Mouse (Mus musculus): ENCODE data around the gene Etv4. TPM values are rescaled to one million over a fixed set of nuclear protein-coding genes. Genes with fewer than 3 reads are reported as not detected.
A peak's percentile ranks its signal among the peaks of the same experiment; 100 is the strongest.

Gene Etv4
- polyA plus RNA-seq, 1 experiment from 2014 or later = 9.3 TPM

DNA sequence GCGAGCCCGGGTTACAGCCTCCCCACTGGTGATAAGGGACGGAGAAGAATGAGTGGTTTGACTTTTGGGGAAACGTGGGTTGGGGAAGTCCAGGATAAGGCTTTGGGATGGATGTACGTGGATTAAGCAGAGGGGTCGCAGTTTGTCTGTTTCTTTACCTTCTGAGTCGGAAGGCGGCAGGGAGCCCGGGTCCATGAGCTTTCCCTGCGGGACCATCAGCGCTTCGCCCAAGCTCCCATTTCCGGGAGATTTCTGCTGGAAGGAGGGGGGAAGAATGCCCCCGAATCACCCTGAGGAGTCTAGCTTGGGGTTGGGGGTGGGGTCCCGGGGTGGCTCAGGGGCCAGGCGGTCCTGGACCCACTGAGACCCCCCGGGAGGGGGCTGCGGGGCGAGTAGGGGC lies 1.1 kb downstream of the Etv4 start:
- Histone ChIP-seq H3K27ac (replicated peaks; ENCODE audit: low read depth, low read length) (peak overlapping the region; percentile 77), H3K4me3 (ENCODE audit: low read depth, low read length) (peak overlapping the region; percentile 58), H3K36me3 (ENCODE audit: control insufficient read depth, insufficient read depth, low read length) (no peaks in the 10 kb centered on the region), H3K9ac (ENCODE audit: low read depth, low read length) (peak overlapping the region; percentile 67), H3K9me3 (ENCODE audit: control insufficient read depth, low read length) (no peaks in the 10 kb centered on the region), H3K4me1 (ENCODE audit: control insufficient read depth, insufficient read depth, low read length) (peaks cover 6% of the 10 kb centered on the region; the same call in 1 of the 2 replicates), H3K4me2 (ENCODE audit: low read depth, low read length) (peak overlapping the region; percentile 99), H3K27me3 (replicated peaks; ENCODE audit: control insufficient read depth, insufficient read depth, low read length) (peaks cover 45% of the 10 kb centered on the region)
- ATAC-seq (ENCODE audit: low read depth) (no peak), DNase-seq (ENCODE audit: low spot score) (no peak)
- 2% methylated on average over 14 of the region's 19 CpGs for WGBS

DNA sequence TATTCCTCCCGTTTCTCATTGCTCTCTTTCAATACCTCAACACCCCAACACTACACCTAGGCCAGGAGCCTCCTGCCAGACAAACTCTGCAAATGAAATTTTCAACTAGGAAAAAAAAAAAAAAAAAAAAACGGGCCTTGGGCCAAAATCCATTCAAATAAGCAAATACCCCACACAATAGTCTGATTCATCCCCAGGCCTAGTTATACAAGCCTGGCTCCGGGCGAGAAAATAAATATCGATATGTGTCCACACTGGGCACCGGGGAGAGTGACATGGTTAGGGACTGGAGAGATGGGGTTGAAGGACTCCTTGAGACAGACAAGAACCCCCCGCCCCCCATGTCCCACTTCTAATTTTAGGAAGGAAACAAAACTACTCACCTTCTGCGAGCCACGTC lies 1.6 kb downstream of the Etv4 start:
- peak overlapping the region; percentile 58 for H3K4me3 ChIP-seq (ENCODE audit: low read depth, low read length)
- H3K4me2 ChIP-seq (ENCODE audit: low read depth, low read length) = peak overlapping the region; percentile 99
- H3K9me3 ChIP-seq (ENCODE audit: control insufficient read depth, low read length) = no peaks in the 10 kb centered on the region
- WGBS = 20% methylated on average over 9 of the region's 9 CpGs
- H3K27me3 ChIP-seq (replicated peaks; ENCODE audit: control insufficient read depth, insufficient read depth, low read length) = peaks cover 45% of the 10 kb centered on the region
- H3K4me1 ChIP-seq (ENCODE audit: control insufficient read depth, insufficient read depth, low read length) = peaks cover 6% of the 10 kb centered on the region; the same call in 1 of the 2 replicates
- peak overlapping the region; percentile 67 for H3K9ac ChIP-seq (ENCODE audit: low read depth, low read length)
- no peak for ATAC-seq (ENCODE audit: low read depth)
- no peak for DNase-seq (ENCODE audit: low spot score)
- H3K36me3 ChIP-seq (ENCODE audit: control insufficient read depth, insufficient read depth, low read length) = no peaks in the 10 kb centered on the region
- H3K27ac ChIP-seq (replicated peaks; ENCODE audit: low read depth, low read length) = no peak overlapping the region; the same call in 1 of the 2 replicates

DNA sequence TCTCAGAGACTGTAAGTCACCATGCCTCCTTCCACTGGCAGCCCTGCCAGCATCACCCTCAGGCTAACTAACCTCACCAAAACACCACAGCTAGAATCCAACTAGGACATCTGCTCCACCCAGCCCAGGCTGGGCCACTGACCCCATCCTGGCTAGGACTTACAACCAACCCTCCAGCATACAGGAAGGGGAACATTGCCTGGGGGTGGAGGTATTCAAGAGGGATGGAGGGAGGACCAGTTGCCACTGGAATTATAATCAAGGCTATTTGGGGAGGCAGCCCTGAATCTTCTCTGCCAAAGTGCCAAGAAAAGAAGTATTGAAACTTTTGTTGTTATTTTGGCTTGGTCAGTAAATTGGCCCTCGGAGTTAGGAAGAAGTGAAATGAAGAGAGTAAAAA lies 2.0 kb downstream of the Etv4 start:
- H3K4me3 ChIP-seq (ENCODE audit: low read depth, low read length) = 0 out of 2 replicates have a peak overlapping the region, but pooled peaks have one; percentile 58
- no peak overlapping the region for H3K9ac ChIP-seq (ENCODE audit: low read depth, low read length)
- peak overlapping the region; percentile 99; the same call in 1 of the 2 replicates for H3K4me2 ChIP-seq (ENCODE audit: low read depth, low read length)
- peaks cover 6% of the 10 kb centered on the region; the same call in 1 of the 2 replicates for H3K4me1 ChIP-seq (ENCODE audit: control insufficient read depth, insufficient read depth, low read length)
- H3K9me3 ChIP-seq (ENCODE audit: control insufficient read depth, low read length) = no peaks in the 10 kb centered on the region
- WGBS = 52% methylated on average over 1 of the region's 1 CpGs
- no peak for DNase-seq (ENCODE audit: low spot score)
- H3K27me3 ChIP-seq (replicated peaks; ENCODE audit: control insufficient read depth, insufficient read depth, low read length) = peaks cover 45% of the 10 kb centered on the region
- no peak overlapping the region for H3K27ac ChIP-seq (replicated peaks; ENCODE audit: low read depth, low read length)
- no peak for ATAC-seq (ENCODE audit: low read depth)
- no peaks in the 10 kb centered on the region for H3K36me3 ChIP-seq (ENCODE audit: control insufficient read depth, insufficient read depth, low read length)

DNA sequence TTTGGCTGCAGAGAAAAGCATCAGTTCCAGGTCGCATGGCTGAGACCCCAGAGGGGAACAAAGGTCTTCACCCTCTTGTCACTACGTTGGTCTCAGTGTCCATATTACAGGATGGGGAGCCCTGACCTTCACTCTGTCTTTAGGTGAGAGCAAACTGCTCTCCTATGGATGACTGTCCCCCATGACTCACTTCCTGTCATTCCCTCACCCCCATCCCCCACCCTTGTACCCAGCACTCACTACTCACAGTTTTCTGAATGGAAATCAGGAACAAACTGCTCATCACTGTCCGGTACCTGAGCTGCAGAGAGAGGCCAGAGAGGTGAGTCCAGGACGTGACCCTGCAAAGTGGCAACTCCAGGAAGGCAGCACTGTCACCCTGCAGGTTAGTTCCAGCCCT lies 8.3 kb downstream of the Etv4 start:
- Histone ChIP-seq H3K4me2 (ENCODE audit: low read depth, low read length) (no peak overlapping the region), H3K27me3 (replicated peaks; ENCODE audit: control insufficient read depth, insufficient read depth, low read length) (peaks cover 7% of the 10 kb centered on the region; the same call in 1 of the 2 replicates), H3K4me3 (ENCODE audit: low read depth, low read length) (no peak overlapping the region), H3K9ac (ENCODE audit: low read depth, low read length) (no peak overlapping the region), H3K4me1 (ENCODE audit: control insufficient read depth, insufficient read depth, low read length) (no peaks in the 10 kb centered on the region; the same call in 1 of the 2 replicates), H3K9me3 (ENCODE audit: control insufficient read depth, low read length) (no peaks in the 10 kb centered on the region), H3K36me3 (ENCODE audit: control insufficient read depth, insufficient read depth, low read length) (no peaks in the 10 kb centered on the region), H3K27ac (replicated peaks; ENCODE audit: low read depth, low read length) (no peak overlapping the region)
- DNase-seq (ENCODE audit: low spot score) = no peak
- 67% methylated on average over 4 of the region's 4 CpGs for WGBS
- no peak for ATAC-seq (ENCODE audit: low read depth)

DNA sequence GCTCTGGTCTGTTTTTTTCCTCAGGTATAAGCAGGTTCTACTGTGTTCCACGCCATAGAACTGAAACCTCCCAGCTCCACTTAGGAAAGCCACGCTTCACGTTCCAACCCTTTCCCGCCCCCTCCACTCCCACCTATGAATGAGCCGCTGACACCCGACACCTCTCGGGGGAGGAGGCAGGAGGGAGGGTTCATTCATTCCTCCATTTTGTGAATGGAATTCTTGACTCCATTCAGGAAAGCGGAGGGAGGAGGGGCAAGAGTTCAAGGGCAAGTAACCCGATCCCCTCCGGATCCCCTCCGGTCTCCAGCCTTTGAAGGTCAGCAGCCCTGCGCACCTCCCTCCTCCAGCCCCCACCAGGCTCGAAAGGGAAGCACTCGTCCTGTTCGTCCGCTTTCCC lies 12.7 kb downstream of the Etv4 start:
- DNase-seq (ENCODE audit: low spot score) (peak; percentile 95), ATAC-seq (ENCODE audit: low read depth) (peak; percentile 91)
- Histone ChIP-seq H3K27ac (replicated peaks; ENCODE audit: low read depth, low read length) (no peak overlapping the region), H3K4me3 (ENCODE audit: low read depth, low read length) (peak overlapping the region; percentile 27), H3K9ac (ENCODE audit: low read depth, low read length) (0 out of 2 replicates have a peak overlapping the region, but pooled peaks have one; percentile 19), H3K36me3 (ENCODE audit: control insufficient read depth, insufficient read depth, low read length) (peaks cover 30% of the 10 kb centered on the region), H3K9me3 (ENCODE audit: control insufficient read depth, low read length) (no peaks in the 10 kb centered on the region), H3K4me1 (ENCODE audit: control insufficient read depth, insufficient read depth, low read length) (no peaks in the 10 kb centered on the region; the same call in 1 of the 2 replicates), H3K27me3 (replicated peaks; ENCODE audit: control insufficient read depth, insufficient read depth, low read length) (0 out of 2 replicates have a peak, but pooled peaks cover 7% of the 10 kb centered on the region), H3K4me2 (ENCODE audit: low read depth, low read length) (peak overlapping the region; percentile 57)
- 0% methylated on average over 12 of the region's 16 CpGs for WGBS

DNA sequence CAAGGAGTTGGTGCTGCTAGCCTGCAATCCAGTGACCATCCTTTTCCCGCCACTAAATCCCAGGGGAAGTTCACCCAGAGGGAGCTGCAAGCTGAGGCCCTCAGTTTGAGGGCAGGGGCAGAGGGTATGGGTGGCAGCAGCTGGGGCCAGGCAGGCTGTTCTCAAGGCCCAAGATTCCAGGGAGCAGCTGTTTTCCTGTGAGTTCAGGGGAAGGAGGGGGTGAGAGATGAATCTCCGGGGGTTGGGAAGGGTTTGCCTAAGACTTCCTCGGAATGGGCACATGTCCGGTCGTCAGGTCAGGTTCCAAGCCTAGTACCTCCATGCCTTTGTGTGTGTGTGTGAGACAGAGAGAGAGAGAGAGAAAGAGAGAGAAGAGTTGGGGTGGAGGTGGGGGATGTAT lies 13.1 kb downstream of the Etv4 start:
- peak overlapping the region; percentile 27; the same call in 1 of the 2 replicates for H3K4me3 ChIP-seq (ENCODE audit: low read depth, low read length)
- ATAC-seq (ENCODE audit: low read depth) = peak; percentile 48

DNA sequence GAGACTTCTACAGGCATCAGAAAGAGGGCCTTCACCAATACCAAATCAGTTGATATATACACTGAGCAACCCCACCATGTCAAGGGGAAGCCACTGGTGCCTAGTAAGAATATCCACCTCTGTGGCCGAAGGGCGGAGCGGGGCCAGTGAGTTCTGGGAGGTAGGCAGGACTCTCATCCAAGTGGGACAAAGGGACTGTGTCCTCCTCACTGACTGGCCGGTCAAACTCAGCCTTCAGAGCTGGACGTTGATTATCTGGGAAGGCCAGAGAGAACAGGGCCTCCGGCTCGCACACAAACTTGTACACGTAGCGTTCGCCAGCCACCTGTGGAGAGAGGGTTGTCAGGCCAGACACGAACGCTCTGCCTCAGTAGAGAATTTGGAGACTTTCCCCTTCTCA lies 14.9 kb downstream of the Etv4 start:
- Histone ChIP-seq H3K27me3 (replicated peaks; ENCODE audit: control insufficient read depth, insufficient read depth, low read length) (0 out of 2 replicates have a peak, but pooled peaks cover 7% of the 10 kb centered on the region), H3K27ac (replicated peaks; ENCODE audit: low read depth, low read length) (no peak overlapping the region), H3K4me3 (ENCODE audit: low read depth, low read length) (no peak overlapping the region), H3K9ac (ENCODE audit: low read depth, low read length) (no peak overlapping the region), H3K9me3 (ENCODE audit: control insufficient read depth, low read length) (no peaks in the 10 kb centered on the region), H3K36me3 (ENCODE audit: control insufficient read depth, insufficient read depth, low read length) (peaks cover 52% of the 10 kb centered on the region), H3K4me2 (ENCODE audit: low read depth, low read length) (no peak overlapping the region), H3K4me1 (ENCODE audit: control insufficient read depth, insufficient read depth, low read length) (no peaks in the 10 kb centered on the region; the same call in 1 of the 2 replicates)
- 84% methylated on average over 12 of the region's 12 CpGs for WGBS
- ATAC-seq (ENCODE audit: low read depth) = no peak
- no peak for DNase-seq (ENCODE audit: low spot score)

More for the DNA sequence above, 13.1 kb downstream of the Etv4 start:
- no peaks in the 10 kb centered on the region for H3K9me3 ChIP-seq (ENCODE audit: control insufficient read depth, low read length)
- 0 out of 2 replicates have a peak overlapping the region, but pooled peaks have one; percentile 19 for H3K9ac ChIP-seq (ENCODE audit: low read depth, low read length)
- 4% methylated on average over 5 of the region's 5 CpGs for whole genome bisulfite sequencing
- 0 out of 2 replicates have a peak, but pooled peaks cover 7% of the 10 kb centered on the region for H3K27me3 ChIP-seq (replicated peaks; ENCODE audit: control insufficient read depth, insufficient read depth, low read length)
- peak; percentile 48 for DNase-seq (ENCODE audit: low spot score)
- peaks cover 35% of the 10 kb centered on the region for H3K36me3 ChIP-seq (ENCODE audit: control insufficient read depth, insufficient read depth, low read length)
- H3K4me1 ChIP-seq (ENCODE audit: control insufficient read depth, insufficient read depth, low read length) = no peaks in the 10 kb centered on the region; the same call in 1 of the 2 replicates
- H3K4me2 ChIP-seq (ENCODE audit: low read depth, low read length) = peak overlapping the region; percentile 57
- no peak overlapping the region for H3K27ac ChIP-seq (replicated peaks; ENCODE audit: low read depth, low read length)

DNA sequence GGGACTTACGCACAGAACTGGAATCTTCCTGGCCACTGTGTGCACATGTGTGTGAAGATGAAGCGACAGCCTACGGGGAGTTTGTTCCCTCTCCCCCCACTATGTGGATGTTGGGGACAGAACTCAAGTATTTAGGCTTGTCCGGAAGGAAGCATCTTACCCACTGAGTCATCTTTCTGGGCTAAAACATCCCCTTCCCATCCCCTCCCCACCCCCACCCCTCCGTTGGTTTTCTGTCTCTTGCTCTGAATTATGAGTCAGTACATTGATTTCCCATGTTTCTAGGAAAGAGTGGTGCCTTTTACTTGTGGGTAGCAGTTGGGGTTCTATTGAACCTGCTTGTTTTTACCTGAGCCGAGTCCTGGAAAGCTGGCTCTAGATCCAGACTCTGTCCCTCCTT lies 16.4 kb downstream of the Etv4 start:
- Histone ChIP-seq H3K36me3 (ENCODE audit: control insufficient read depth, insufficient read depth, low read length) (peaks cover 67% of the 10 kb centered on the region), H3K4me2 (ENCODE audit: low read depth, low read length) (no peak overlapping the region), H3K4me1 (ENCODE audit: control insufficient read depth, insufficient read depth, low read length) (no peaks in the 10 kb centered on the region; the same call in 1 of the 2 replicates), H3K27me3 (replicated peaks; ENCODE audit: control insufficient read depth, insufficient read depth, low read length) (0 out of 2 replicates have a peak, but pooled peaks cover 4% of the 10 kb centered on the region), H3K27ac (replicated peaks; ENCODE audit: low read depth, low read length) (no peak overlapping the region), H3K4me3 (ENCODE audit: low read depth, low read length) (no peak overlapping the region), H3K9ac (ENCODE audit: low read depth, low read length) (no peak overlapping the region), H3K9me3 (ENCODE audit: control insufficient read depth, low read length) (no peaks in the 10 kb centered on the region)
- ATAC-seq (ENCODE audit: low read depth) (no peak), DNase-seq (ENCODE audit: low spot score) (no peak)
- WGBS = 87% methylated on average over 6 of the region's 6 CpGs

DNA sequence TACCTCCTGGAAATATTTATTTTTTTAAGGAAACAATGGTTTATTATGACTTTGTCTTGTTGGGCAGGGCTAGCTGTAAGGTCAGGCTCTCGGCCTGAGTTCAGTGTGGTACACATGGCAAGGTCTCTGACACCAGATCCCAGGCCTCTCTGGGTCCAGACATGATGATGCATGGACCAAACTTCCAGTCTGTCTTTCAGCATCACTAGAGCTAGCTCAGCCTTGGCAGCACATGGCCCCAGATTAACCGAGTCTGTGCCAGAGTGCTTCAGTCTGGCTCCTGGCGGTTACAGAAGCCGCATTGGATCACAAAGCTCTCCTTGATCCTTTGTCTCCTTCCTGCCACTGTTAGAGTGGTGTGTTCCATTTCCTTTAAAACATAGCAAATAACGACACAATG lies 17.8 kb downstream of the Etv4 start:
- Histone ChIP-seq H3K4me2 (ENCODE audit: low read depth, low read length) (no peak overlapping the region), H3K9me3 (ENCODE audit: control insufficient read depth, low read length) (no peaks in the 10 kb centered on the region), H3K27me3 (replicated peaks; ENCODE audit: control insufficient read depth, insufficient read depth, low read length) (no peaks in the 10 kb centered on the region), H3K36me3 (ENCODE audit: control insufficient read depth, insufficient read depth, low read length) (peaks cover 78% of the 10 kb centered on the region), H3K9ac (ENCODE audit: low read depth, low read length) (no peak overlapping the region), H3K4me1 (ENCODE audit: control insufficient read depth, insufficient read depth, low read length) (no peaks in the 10 kb centered on the region; the same call in 1 of the 2 replicates), H3K27ac (replicated peaks; ENCODE audit: low read depth, low read length) (no peak overlapping the region), H3K4me3 (ENCODE audit: low read depth, low read length) (no peak overlapping the region)
- 60% methylated on average over 5 of the region's 5 CpGs for WGBS
- no peak for ATAC-seq (ENCODE audit: low read depth)
- no peak for DNase-seq (ENCODE audit: low spot score)

Measured in embryonic facial prominence, embryonic 14.5 days (tissue).